Mouse (Mus musculus) spleen, postnatal 4 days (tissue): Measurements from ENCODE around the gene Dync1li2.

Experiments used
- DNase-seq, 2 experiments: peaks; one replicate each; pipeline ENCODE4 v3.0.0; 2022; ENCODE audit warnings: low spot score in 2 of 2

The Dync1li2 gene

GRCm38 (mm10) chr8:104383296-104383695 lies 59.6 kb downstream of the Dync1li2 start:
- DNase-seq: no peak

DNA sequence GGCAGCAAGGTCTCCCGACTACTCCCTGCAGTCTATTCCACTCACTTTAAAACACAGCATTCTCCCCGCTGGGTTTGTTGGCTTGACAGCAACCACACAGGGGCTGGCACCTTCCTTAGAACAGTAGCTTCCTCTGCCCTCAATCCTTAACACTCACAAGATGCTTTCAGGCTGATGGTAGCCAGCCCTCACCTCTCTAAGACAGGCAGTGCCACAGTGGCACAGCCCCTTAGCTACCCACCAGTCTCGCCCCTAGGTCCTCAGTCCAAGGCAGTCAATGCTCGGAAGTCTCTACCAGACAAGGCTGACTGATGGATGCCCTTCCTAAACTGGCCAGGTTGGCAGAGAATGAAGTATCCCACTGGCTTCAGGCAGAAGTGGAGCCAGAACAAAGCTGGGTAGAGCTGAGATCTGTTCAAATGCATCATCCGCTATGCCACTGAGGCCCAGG lies 61.9 kb downstream of the Dync1li2 start:
- DNase-seq: no peak

GRCm38 (mm10) chr8:104380269-104380668 lies 62.6 kb downstream of the Dync1li2 start:
- DNase-seq: no peak

DNA sequence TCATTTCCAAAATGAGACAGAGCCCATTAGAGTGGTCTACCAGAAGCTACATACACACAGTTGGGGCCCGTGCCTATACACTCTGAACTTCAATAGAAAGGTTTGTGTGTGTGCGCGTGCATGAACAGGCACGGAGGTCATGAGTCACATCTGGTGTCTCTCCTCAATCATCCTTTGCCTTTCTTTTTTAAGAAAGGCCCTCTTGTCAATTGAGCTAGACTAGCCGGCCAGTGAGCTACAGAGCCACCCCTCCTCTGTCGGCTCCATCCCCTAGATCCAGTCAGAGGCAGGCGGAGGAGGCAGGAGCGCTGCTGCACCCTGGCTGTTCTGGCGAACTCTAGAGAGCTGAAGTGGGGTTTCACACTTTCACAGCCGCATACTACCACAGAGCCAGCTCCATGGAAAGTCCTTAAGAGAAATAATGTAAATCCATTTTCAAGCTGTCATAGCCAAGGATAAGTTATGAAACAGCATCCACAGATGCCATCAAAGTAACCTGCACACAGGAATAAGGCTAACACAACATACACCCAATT lies 63.5 kb downstream of the Dync1li2 start:
- no peak for DNase-seq

- DNase-seq: no peak
These were observed 66.2 kb downstream of the Dync1li2 start for GRCm38 (mm10) chr8:104376669-104377068.

GRCm38 (mm10) chr8:104375959-104376358 lies 66.9 kb downstream of the Dync1li2 start:
- DNase-seq: no peak

DNA sequence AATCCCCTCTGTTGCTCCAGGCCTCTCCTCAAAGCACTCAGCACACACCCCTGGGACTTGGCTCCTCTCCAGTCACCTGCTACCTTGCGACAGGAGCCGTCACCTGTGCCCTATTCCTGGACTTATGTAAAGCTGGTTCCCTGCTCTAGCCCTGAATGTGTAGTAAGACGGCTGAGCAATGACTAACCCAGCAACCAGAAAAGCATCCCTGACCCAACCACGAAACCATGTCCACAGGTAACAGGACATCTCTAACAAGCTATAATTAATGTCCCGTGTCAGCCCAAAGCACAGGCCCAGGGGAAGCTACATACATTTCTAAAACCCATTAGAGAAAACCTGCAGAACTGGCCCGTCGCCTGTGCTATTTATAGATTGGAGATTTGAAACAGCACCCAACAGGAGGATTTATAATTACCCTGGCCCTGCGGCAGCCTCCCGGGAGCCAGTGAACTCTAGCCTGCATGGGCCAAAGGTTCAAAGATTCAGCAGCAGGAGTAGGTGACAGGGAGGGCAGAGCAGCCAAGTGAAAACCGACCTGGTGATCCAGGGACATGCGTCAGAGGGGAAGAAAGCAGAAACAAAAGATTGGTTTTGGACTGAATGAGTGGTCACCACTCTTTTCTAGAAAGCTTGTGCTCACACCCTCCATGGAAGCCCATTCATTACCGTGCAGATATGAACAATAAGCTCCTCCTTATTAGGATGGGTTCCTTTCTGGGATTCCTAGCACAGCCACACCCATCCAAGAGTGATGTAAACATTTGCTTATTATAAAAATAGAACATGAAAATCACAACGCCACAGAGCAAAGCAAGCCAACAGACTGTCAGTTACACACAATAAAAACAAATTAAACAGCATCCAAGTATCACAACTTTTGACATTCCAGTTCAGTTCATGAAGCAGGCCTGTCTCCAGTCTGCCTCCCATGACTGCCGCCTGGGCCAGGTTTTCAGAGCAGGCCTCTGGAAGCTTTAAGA lies 67.7 kb downstream of the Dync1li2 start:
- no peak for DNase-seq

- no peak for DNase-seq
These were observed 68.6 kb downstream of the Dync1li2 start for GRCm38 (mm10) chr8:104374269-104374668.

DNA sequence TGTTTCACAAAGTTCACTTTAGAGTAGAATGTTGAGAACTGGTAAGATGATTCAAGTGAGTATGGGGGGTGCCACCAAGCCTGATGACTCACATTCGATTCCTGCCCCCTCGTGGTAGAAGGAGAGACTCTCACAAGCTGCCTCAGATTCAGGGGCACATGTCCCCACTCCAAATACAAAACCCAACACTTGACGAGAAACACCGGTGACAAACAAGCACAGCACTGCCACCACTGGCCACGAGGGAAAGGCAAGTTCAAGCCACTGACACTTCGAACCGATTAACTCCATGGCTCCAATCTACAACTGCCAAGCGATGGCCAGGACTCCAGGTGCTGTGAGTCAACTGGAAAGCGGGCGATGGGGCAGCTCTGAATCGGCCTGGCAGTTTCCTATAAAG lies 69.1 kb downstream of the Dync1li2 start:
- DNase-seq: no peak

DNA sequence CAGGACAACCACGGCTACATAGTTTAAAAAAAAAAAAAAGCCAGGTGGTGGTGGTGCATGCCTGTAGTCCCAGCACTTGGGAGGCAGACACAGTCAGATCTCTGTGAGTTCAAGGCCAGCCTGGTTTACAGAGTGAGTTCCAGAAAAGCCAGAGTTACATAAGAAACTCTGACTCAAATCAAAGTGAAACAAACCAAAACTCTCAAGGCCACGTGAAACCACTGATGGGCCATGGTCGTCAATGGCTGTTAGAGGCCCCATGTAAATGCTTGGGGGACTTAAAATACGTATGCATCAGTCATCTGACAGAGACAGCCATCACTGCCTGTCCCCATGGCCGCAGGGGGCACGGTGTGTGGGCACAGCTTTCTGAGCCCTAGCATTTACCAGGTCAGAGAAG lies 71.7 kb downstream of the Dync1li2 start:
- DNase-seq: no peak

DNA sequence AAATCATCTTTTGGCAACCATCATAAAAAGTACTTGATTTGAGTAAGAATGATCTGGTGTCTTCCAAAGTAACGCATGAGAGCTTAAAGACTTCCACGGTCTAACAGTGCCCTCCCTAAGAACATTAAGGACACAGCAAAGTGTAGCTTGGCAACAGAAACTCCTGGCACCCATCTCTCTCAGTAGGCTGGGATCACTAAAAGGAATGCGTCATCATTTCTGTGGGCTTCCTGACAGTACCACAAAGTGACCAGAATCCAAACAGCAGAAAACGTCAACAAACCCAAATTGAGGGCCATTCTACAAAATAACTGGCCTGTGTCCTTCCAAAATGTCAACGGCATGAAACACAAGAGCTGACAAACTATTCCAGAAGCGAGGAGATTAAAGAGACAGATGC lies 72.8 kb downstream of the Dync1li2 start:
- DNase-seq: no peak

DNA sequence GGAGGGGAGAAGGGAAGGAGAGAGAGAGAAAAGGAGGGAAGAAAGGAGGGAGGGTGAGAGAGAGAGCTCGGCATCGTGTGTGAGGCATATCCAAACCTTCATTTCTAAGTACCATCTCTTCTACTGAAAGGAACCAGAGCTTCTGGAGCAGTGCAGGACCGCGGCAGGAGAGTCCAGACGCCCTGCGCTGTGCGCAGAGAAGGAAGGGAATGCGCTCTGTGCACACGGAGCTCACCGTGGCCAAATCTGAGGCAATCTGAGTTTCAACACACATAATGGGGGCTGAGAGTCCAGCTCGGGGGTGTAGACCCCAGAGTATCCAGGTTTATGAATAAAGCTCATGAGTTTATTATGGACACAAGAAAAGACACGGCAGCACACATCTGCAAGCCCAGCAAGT lies 73.3 kb downstream of the Dync1li2 start:
- no peak for DNase-seq
